Mouse (Mus musculus) cerebellum, postnatal 10 days (tissue): ENCODE data around the gene Tomm40l.
"Not testable (repeated sequence)": the region's sequence is repeated elsewhere in the genome, so short reads cannot be mapped to it uniquely, and the experiment has no call there.

Experiments used
- DNase-seq, 2 experiments: peaks; one replicate each; pipeline ENCODE4 v3.0.0; 2021; ENCODE audit warnings: mixed read lengths in 2 of 2

The Tomm40l gene

GRCm38 (mm10) chr1:171250680-171251593 lies 28.6 kb upstream of the Tomm40l start, which contains the start of gene Ndufs2:
TSS of gene Ndufs2 (minus strand) at chr1:171251388.
- peak; percentile 70 to 79 for DNase-seq

GRCm38 (mm10) chr1:171249913-171250600 lies 27.7 kb upstream of the Tomm40l start, which contains the start of gene Adamts4:
TSS of gene Adamts4 (plus strand) at chr1:171250421.
- DNase-seq, result peak; percentile 66 to 69

- peak in 1 of 2 experiments; percentile 26 for DNase-seq
These were observed 26.3 kb upstream of the Tomm40l start for GRCm38 (mm10) chr1:171248386-171249226.

- no peak for DNase-seq
These were observed 25.6 kb upstream of the Tomm40l start for GRCm38 (mm10) chr1:171247916-171248315.

- no peak for DNase-seq
These were observed 25.1 kb upstream of the Tomm40l start for GRCm38 (mm10) chr1:171247453-171247841.

- DNase-seq, result peak; percentile 99
These were observed 24.6 kb upstream of the Tomm40l start for GRCm38 (mm10) chr1:171246709-171247452.

GRCm38 (mm10) chr1:171245353-171245752 lies 23.0 kb upstream of the Tomm40l start:
- no peak for DNase-seq

- not testable (repeated sequence) for DNase-seq
These were observed 19.6 kb upstream of the Tomm40l start for GRCm38 (mm10) chr1:171241952-171242351.

- DNase-seq, result no peak
These were observed 18.6 kb upstream of the Tomm40l start for GRCm38 (mm10) chr1:171240911-171241310.

- DNase-seq, result no peak
These were observed 17.9 kb upstream of the Tomm40l start for GRCm38 (mm10) chr1:171239992-171240744.

GRCm38 (mm10) chr1:171238463-171238862 lies 16.1 kb upstream of the Tomm40l start:
- peak; percentile 71 to 75 for DNase-seq

GRCm38 (mm10) chr1:171237438-171237837 lies 15.1 kb upstream of the Tomm40l start:
- no peak for DNase-seq

- no peak for DNase-seq
These were observed 13.5 kb upstream of the Tomm40l start for GRCm38 (mm10) chr1:171235791-171236190.

GRCm38 (mm10) chr1:171234538-171234937 lies 12.2 kb upstream of the Tomm40l start:
- no peak for DNase-seq

- DNase-seq, result no peak
These were observed 11.8 kb upstream of the Tomm40l start, which contains the start of gene Fcer1g for GRCm38 (mm10) chr1:171234126-171234525. TSS of gene Fcer1g (minus strand) at chr1:171234365.

GRCm38 (mm10) chr1:171232800-171233730 lies 10.8 kb upstream of the Tomm40l start:
- no peak for DNase-seq

- no peak for DNase-seq
These were observed 10.0 kb upstream of the Tomm40l start for GRCm38 (mm10) chr1:171232348-171232747.

- no peak for DNase-seq
These were observed 9.5 kb upstream of the Tomm40l start for GRCm38 (mm10) chr1:171231844-171232243.

GRCm38 (mm10) chr1:171230215-171230614 lies 7.9 kb upstream of the Tomm40l start:
- DNase-seq, result no peak

- no peak for DNase-seq
These were observed 7.4 kb upstream of the Tomm40l start for GRCm38 (mm10) chr1:171229750-171230149.
